Mouse (Mus musculus) kidney, embryonic 16.5 days (tissue): ENCODE data around the gene Vamp8. TPM values are rescaled to one million over a fixed set of nuclear protein-coding genes. Genes with fewer than 3 reads are reported as not detected.

ENCODE experiments used
- ATAC-seq: fragments of 200-750 bp; cut with Nextera tagmentation; 2 replicates; pipeline ENCODE4 v1.8.0; 2017; ENCODE audit warnings: moderate TSS enrichment; ENCODE audit not compliant: low FRiP score, low TSS enrichment
- H3K27ac ChIP-seq: fragments of 300-500 bp; sonication (generic); 2 replicates; pipeline ENCODE4 v1.5.1; 2014; ENCODE audit warnings: low read length
- H3K27me3 ChIP-seq: fragments of 300-500 bp; sonication (generic); 2 replicates; pipeline ENCODE4 v1.6.1; 2014; ENCODE audit warnings: low read length, control low read depth, mixed read lengths; ENCODE audit not compliant: insufficient read depth
- H3K36me3 ChIP-seq: fragments of 300-500 bp; sonication (generic); 2 replicates; pipeline ENCODE4 v1.6.1; 2014; ENCODE audit warnings: low read length, control low read depth, mixed read lengths; ENCODE audit not compliant: insufficient read depth
- H3K4me1 ChIP-seq: fragments of 300-500 bp; sonication (generic); 2 replicates; pipeline ENCODE4 v1.6.1; 2014; ENCODE audit warnings: low read length, control low read depth, mixed read lengths; ENCODE audit not compliant: insufficient read depth
- H3K4me2 ChIP-seq: fragments of 300-500 bp; sonication (generic); replicated peaks from 2 replicates; pipeline ENCODE4 v1.6.1; 2014; ENCODE audit warnings: low read depth, low read length
- H3K4me3 ChIP-seq: fragments of 300-500 bp; sonication (generic); 2 replicates; pipeline ENCODE4 v1.5.1; 2014; ENCODE audit warnings: mild to moderate bottlenecking, low read length
- H3K9ac ChIP-seq: fragments of 300-500 bp; sonication (generic); replicated peaks from 2 replicates; pipeline ENCODE4 v1.6.1; 2014; ENCODE audit warnings: low read length
- H3K9me3 ChIP-seq: fragments of 300-500 bp; sonication (generic); 2 replicates; pipeline ENCODE4 v1.6.1; 2016; ENCODE audit warnings: low read length, control low read depth
- WGBS: fragments of 180-500 bp; shearing (Covaris S2); extraction: QIAGEN DNeasy Blood & Tissue Kit; methylation state at CpG from one replicate; pipeline ENCODE4 v1.1.7; 2014; 5-methylcytosine and 5-hydroxymethylcytosine counted together
- polyA plus RNA-seq: library from polyadenylated mRNA; unstranded; fragments of >200 nt; fragmentation: Nextera tagmentation; extraction: Ambion mirVana; gene quantifications from 2 replicates; pipeline ENCODE4 v1.2.1, GENCODE M21; 2015

The Vamp8 gene
- polyA plus RNA-seq, 1 experiment from 2014 or later, result 180 TPM

GRCm38 (mm10) chr6:72345074-72345567 is 45.4 kb downstream of the Vamp8 start, which contains the start of gene Usp39:
Gene Usp39 (minus strand): TSS chr6:72345184.
- Histone ChIP-seq H3K4me3 (peak within 1 kb of the TSS; percentile 79), H3K4me1 (peaks cover 30% of the 10 kb centered on the region), H3K9me3 (no peaks in the 10 kb centered on the region), H3K27ac (peak within 1 kb of the TSS; percentile 29; the same call in 1 of the 2 replicates), H3K27me3 (no peaks in the 10 kb centered on the region), H3K4me2 (peak within 1 kb of the TSS; percentile 95), H3K36me3 (peaks cover 16% of the 10 kb centered on the region; the same call in 1 of the 2 replicates), H3K9ac (peak within 1 kb of the TSS; percentile 85)
- WGBS, result under 1% methylated on average over 30 of the region's 30 CpGs
- ATAC-seq, result peak; percentile 55; the same call in 1 of the 2 replicates

- Histone ChIP-seq H3K9ac (peak overlapping the region; percentile 85), H3K4me2 (peak overlapping the region; percentile 95), H3K27me3 (no peaks in the 10 kb centered on the region), H3K27ac (peak overlapping the region; percentile 29; the same call in 1 of the 2 replicates), H3K4me1 (peaks cover 30% of the 10 kb centered on the region), H3K9me3 (no peaks in the 10 kb centered on the region), H3K4me3 (peak overlapping the region; percentile 79), H3K36me3 (peaks cover 11% of the 10 kb centered on the region; the same call in 1 of the 2 replicates)
- under 1% methylated on average over 36 of the region's 42 CpGs for WGBS
- no peak for ATAC-seq
These were observed 46.0 kb downstream of the Vamp8 start for GRCm38 (mm10) chr6:72344396-72345073.

GRCm38 (mm10) chr6:72340481-72340880 is 50.0 kb downstream of the Vamp8 start:
- Histone ChIP-seq H3K9ac (no peak overlapping the region), H3K4me3 (no peak overlapping the region), H3K27me3 (no peaks in the 10 kb centered on the region), H3K36me3 (peaks cover 31% of the 10 kb centered on the region), H3K9me3 (no peaks in the 10 kb centered on the region), H3K4me2 (no peak overlapping the region), H3K4me1 (peaks cover 12% of the 10 kb centered on the region), H3K27ac (no peak overlapping the region)
- 55% methylated on average over 2 of the region's 2 CpGs for WGBS
- ATAC-seq, result no peak

Other genes with a start within 250 kb of the Vamp8 start
- 24.2 and 25.3 TPM in 2 replicates for gene Atoh8, start 155.1 kb downstream of the Vamp8 start, polyA plus RNA-seq
- gene Sftpb, start 86.1 kb downstream of the Vamp8 start, polyA plus RNA-seq, result 5.4 TPM in 1 of 2 replicates, not detected in the other
- gene Usp39, start 45.5 kb downstream of the Vamp8 start, polyA plus RNA-seq, result 43.5 and 47.5 TPM in 2 replicates
- gene 0610030E20Rik, start 43.4 kb downstream of the Vamp8 start, polyA plus RNA-seq, result 28.3 and 31.0 TPM in 2 replicates
- 40.8 and 43.9 TPM in 2 replicates for gene Tmem150a, start 35.3 kb downstream of the Vamp8 start, polyA plus RNA-seq
- gene Rnf181, start 23.7 kb downstream of the Vamp8 start, polyA plus RNA-seq, result 153 and 164 TPM in 2 replicates
- gene Vamp5, start 10.2 kb downstream of the Vamp8 start, polyA plus RNA-seq, result 35.7 and 42.5 TPM in 2 replicates
- 31.4 and 35.6 TPM in 2 replicates for gene Ggcx, start 23.6 kb upstream of the Vamp8 start, polyA plus RNA-seq
- 456 and 460 TPM in 2 replicates for gene Mat2a, start 48.9 kb upstream of the Vamp8 start, polyA plus RNA-seq
- gene Sh2d6, start 131.0 kb upstream of the Vamp8 start, polyA plus RNA-seq, result 0.17 TPM in 1 of 2 replicates, not detected in the other
- gene Capg, start 153.7 kb upstream of the Vamp8 start, polyA plus RNA-seq, result 83.1 and 94.3 TPM in 2 replicates
- 18.9 and 19.5 TPM in 2 replicates for gene Elmod3, start 207.7 kb upstream of the Vamp8 start, polyA plus RNA-seq
- 33.8 and 36.0 TPM in 2 replicates for gene Retsat, start 207.8 kb upstream of the Vamp8 start, polyA plus RNA-seq
- gene Tgoln1, start 226.3 kb upstream of the Vamp8 start, polyA plus RNA-seq, result 43.3 and 46.3 TPM in 2 replicates